Mouse (Mus musculus) heart, embryonic 10.5 days (tissue): ENCODE data around the gene Pde11a. TPM values are rescaled to one million over a fixed set of nuclear protein-coding genes. Genes with fewer than 3 reads are reported as not detected.
A peak's percentile ranks its signal among the peaks of the same experiment; 100 is the strongest.

ENCODE experiments used
- DNase-seq: peaks from one replicate; pipeline ENCODE4 v3.0.0-alpha.2; 2017; ENCODE audit warnings: low spot score
- H3K27ac ChIP-seq: fragments of 300-500 bp; sonication (generic); 2 replicates; pipeline ENCODE4 v1.5.1; 2016; ENCODE audit warnings: mild to moderate bottlenecking
- H3K27me3 ChIP-seq: fragments of 300-500 bp; sonication (generic); 2 replicates; pipeline ENCODE4 v1.6.1; 2016; ENCODE audit warnings: mild to moderate bottlenecking; ENCODE audit not compliant: poor library complexity, insufficient read depth, severe bottlenecking
- H3K36me3 ChIP-seq: fragments of 300-500 bp; sonication (generic); 2 replicates; pipeline ENCODE4 v1.6.1; 2016; ENCODE audit warnings: mild to moderate bottlenecking, moderate library complexity
- H3K4me1 ChIP-seq: fragments of 300-500 bp; sonication (generic); 2 replicates; pipeline ENCODE4 v1.6.1; 2016; ENCODE audit warnings: mild to moderate bottlenecking
- H3K4me3 ChIP-seq: fragments of 300-500 bp; sonication (generic); 2 replicates; pipeline ENCODE4 v1.5.1; 2016; ENCODE audit warnings: mild to moderate bottlenecking, moderate library complexity
- H3K9me3 ChIP-seq: fragments of 300-500 bp; sonication (generic); 2 replicates; pipeline ENCODE4 v1.6.1; 2016; ENCODE audit warnings: mild to moderate bottlenecking, moderate library complexity
- WGBS: fragments of 180-500 bp; shearing (Covaris S2); methylation state at CpG from one replicate; pipeline ENCODE4 v1.1.7; 2016; 5-methylcytosine and 5-hydroxymethylcytosine counted together
- microRNA-seq: library from miRNA; unstranded; fragments of <30 nt; microRNA quantifications from one replicate; pipeline ENCODE4, GENCODE M21; 2017
- polyA plus RNA-seq: library from polyadenylated mRNA; unstranded; fragments of >200 nt; fragmentation: Nextera tagmentation; extraction: Ambion mirVana; gene quantifications from 2 replicates; pipeline ENCODE4 v1.2.1, GENCODE M21; 2016

Pde11a gene
- polyA plus RNA-seq, 1 experiment from 2014 or later: 0.62 TPM

DNA sequence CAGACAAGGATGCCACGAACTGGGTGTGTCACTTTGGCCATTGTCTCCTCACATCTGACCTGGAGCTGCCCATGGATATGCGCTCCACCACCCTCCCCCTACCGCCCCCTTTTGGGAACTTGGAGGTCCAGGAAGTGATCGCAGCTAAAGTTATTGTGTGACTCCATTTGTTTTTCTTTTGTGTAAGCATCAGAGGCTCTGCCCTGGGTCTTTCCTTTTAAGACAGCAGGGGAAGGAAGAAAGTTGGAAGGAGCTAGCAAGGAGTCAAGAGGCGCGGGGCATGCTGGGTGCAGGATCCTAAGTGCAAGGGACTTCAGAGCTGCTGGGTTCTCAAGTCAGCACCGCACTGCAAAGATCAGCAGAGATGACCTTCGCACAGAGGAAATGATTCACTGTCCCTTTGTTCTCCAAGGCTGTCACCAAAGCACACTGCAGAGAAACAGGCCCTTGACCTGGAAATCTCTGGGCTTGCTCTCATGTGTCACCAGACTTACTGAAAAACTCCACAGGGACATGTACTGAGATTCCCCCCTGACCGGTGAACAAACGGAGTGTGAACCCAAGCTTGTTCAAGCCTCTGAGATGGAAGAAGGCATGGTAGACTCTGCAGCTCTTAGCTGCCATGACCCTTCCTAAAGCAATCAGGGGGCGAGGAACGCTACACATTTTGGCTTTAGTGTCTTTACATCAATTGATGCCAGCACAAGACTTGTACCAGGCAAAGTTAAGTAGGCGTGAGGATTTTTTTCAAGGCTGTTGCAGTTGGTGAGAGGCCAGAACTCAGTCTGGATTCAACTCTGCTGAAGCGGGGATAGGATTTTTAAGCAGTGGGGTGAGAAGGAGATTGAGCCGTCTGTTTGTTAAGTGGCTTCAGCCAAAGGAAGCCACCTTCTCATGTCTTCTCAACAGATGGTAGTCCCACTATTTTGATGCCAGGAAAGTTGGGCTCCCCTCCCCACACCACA, 377.9 kb downstream of the Pde11a start:
- Histone ChIP-seq H3K9me3 (no peaks in the 10 kb centered on the region), H3K27ac (peak overlapping the region; percentile 69), H3K36me3 (no peaks in the 10 kb centered on the region), H3K27me3 (0 out of 2 replicates have a peak, but pooled peaks cover 5% of the 10 kb centered on the region), H3K4me1 (peaks cover 38% of the 10 kb centered on the region), H3K4me3 (peak overlapping the region; percentile 36)
- peak; percentile 83 for DNase-seq
- 42% methylated on average over 15 of the region's 15 CpGs for WGBS

DNA sequence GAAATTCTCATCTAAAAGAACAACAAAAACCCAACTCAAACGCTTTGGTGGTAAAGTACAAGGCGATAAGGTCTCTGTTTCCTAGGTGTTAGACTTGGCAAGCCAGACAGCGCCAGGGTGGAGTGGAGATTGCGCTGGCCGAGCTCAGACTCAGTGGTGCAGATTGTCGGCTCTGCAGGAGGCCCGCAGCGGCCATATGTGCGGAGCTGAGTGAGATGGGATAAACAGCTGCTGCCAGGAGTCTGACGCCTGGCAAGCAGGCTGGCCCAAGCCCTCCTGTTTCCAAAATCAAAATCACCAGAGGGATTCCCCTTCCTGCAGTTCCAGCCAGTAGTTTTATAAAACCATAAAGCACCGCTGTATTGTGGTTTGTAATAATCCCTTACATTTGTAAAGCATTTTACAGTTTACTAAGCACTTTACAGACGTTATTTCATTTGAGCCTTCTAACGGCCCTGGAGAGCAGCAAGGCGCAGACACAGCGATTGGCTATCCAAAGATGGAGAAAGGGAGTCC, 378.7 kb downstream of the Pde11a start:
- DNase-seq: no peak
- WGBS: 10% methylated on average over 15 of the region's 15 CpGs
- Histone ChIP-seq H3K27me3 (0 out of 2 replicates have a peak, but pooled peaks cover 5% of the 10 kb centered on the region), H3K27ac (peak overlapping the region; percentile 69), H3K4me1 (peaks cover 41% of the 10 kb centered on the region), H3K9me3 (no peaks in the 10 kb centered on the region), H3K36me3 (no peaks in the 10 kb centered on the region), H3K4me3 (peak overlapping the region; percentile 36)

DNA sequence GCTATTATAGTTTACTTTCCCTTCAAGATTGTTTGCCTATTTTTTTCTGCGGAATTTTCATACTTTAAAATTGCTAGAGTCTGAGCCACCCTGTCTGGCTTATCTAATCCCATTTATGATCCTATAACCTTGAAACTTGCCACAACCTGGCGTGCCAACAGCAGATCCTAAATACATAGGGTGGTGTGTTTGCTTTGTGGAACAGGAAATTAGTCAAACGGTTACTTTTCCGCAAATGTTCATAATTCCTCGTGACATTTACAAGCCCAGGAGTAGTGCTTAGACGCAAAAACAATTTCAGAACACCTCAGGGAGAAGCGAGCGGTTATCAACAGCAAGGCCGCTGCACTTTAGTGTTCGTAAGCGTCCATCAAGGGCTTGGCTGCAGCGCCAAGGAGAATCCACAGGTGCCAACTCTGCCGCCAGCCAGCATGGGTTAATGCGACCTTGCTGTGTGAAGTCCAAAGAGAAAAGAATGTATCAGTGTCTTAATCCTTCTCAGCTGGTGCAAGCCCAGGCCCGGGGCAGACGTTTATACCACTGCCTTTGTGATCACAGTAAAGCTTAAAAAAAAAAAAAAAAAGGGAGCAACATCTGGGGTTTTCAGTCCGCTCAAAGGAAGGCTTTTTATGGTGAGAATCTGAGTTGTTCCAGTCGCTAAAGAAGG, 379.3 kb downstream of the Pde11a start:
- no peak for DNase-seq
- Histone ChIP-seq H3K9me3 (no peaks in the 10 kb centered on the region), H3K4me1 (peaks cover 36% of the 10 kb centered on the region), H3K4me3 (peak overlapping the region; percentile 36), H3K36me3 (no peaks in the 10 kb centered on the region), H3K27me3 (0 out of 2 replicates have a peak, but pooled peaks cover 5% of the 10 kb centered on the region), H3K27ac (peak overlapping the region; percentile 69; the same call in 1 of the 2 replicates)
- WGBS: 25% methylated on average over 18 of the region's 18 CpGs

DNA sequence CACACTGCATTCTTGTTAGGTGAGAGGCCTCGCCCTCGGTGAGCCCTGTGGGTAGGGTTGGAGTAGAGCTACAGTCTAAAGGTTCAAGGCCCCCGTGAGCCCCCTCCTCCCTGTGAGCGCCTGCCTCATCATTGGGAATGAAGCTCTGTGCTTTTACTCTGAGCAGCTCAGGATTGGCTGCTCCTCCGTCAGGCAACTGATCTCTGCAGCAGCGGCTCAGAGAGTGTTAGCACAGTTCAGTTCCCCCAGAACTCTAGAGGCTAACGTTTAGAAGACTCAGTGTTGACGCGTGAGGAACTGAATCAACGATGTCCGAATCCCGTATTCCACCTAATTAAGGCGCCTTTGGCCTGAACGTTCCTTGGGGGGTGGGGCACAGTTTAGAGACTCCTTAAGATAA, 382.9 kb downstream of the Pde11a start:
- Histone ChIP-seq H3K36me3 (no peaks in the 10 kb centered on the region), H3K9me3 (no peaks in the 10 kb centered on the region), H3K4me3 (peak overlapping the region; percentile 22; the same call in 1 of the 2 replicates), H3K27me3 (no peaks in the 10 kb centered on the region), H3K27ac (no peak overlapping the region; the same call in 1 of the 2 replicates), H3K4me1 (peaks cover 21% of the 10 kb centered on the region)
- DNase-seq: no peak
- WGBS: 50% methylated on average over 14 of the region's 14 CpGs

DNA sequence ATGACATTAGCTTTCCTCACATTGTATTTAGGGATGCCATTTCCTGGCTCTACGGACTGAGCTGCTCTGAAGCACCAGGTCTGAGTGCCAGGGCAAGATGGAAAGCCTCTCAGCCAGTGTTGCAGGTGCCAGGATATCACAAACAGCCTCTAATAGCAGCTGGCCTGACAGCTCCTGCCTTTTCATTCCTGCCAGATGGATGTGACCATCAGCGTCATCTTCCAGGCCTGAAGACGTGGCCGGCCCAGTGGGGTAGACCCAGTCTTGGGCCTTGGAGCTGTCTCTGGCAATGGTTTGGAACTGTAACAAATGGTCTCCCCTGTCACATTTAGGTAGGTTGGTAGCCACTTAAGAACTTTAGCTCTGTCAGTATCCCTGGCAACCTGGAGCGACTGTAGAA, 385.3 kb downstream of the Pde11a start:
- H3K9me3 ChIP-seq: no peaks in the 10 kb centered on the region
- H3K36me3 ChIP-seq: no peaks in the 10 kb centered on the region
- no peaks in the 10 kb centered on the region for H3K27me3 ChIP-seq
- no peak overlapping the region for H3K27ac ChIP-seq
- DNase-seq: no peak
- WGBS: 85% methylated on average over 5 of the region's 5 CpGs
- no peak overlapping the region for H3K4me3 ChIP-seq
- peaks cover 4% of the 10 kb centered on the region for H3K4me1 ChIP-seq

DNA sequence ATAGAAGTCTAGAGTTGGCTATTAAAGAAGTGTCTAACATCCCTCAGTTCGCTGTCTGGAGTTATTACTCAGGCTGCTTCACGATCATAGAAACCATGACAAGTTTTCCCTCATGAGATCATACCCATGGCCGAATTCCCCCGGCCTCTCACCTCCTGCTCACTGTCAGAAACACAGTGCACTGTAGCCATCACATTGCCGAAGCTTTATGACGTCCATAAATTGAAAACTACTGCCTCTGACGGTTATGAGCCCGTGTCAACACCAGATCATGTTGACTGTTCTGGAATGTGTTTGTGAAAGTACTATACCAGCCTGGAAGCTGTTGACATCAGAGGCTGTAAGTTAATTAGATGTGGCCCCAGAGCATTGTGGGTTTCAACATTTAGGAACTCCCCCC, 387.9 kb downstream of the Pde11a start:
- no peak overlapping the region for H3K4me3 ChIP-seq
- peaks cover 4% of the 10 kb centered on the region for H3K4me1 ChIP-seq
- no peaks in the 10 kb centered on the region for H3K36me3 ChIP-seq
- WGBS: 81% methylated on average over 8 of the region's 8 CpGs
- H3K9me3 ChIP-seq: no peaks in the 10 kb centered on the region
- no peaks in the 10 kb centered on the region for H3K27me3 ChIP-seq
- H3K27ac ChIP-seq: no peak overlapping the region
- no peak for DNase-seq

Small RNAs within 50 kb of the gene (microRNA-seq; reads per million reads assigned to microRNA genes)
- not detected for gene Gm44337

Other genes starting within 250 kb of the Pde11a start
- 0.21 and 0.38 TPM in 2 replicates for gene Cyct, start 21.7 kb upstream of the Pde11a start, polyA plus RNA-seq
- 4.7 and 11.3 TPM in 2 replicates for gene Rbm45, start 31.2 kb upstream of the Pde11a start, polyA plus RNA-seq
- 6.5 and 9.6 TPM in 2 replicates for gene Osbpl6, start 67.7 kb upstream of the Pde11a start, polyA plus RNA-seq